Mouse (Mus musculus) embryo, embryonic 11.5 days (tissue): Measurements from ENCODE around the gene Acr.

Experiments
- DNase-seq: peaks from one replicate; pipeline ENCODE4 v3.0.0-alpha.2; 2012; ENCODE audit warnings: low read depth, low spot score

Gene Acr

GRCm38 (mm10) chr15:89547824-89548601, 20.1 kb upstream of the Acr start:
- peak; percentile 31 for DNase-seq

- no peak for DNase-seq
Observed at GRCm38 (mm10) chr15:89548837-89549236, 19.3 kb upstream of the Acr start.

- DNase-seq = no peak
Observed at GRCm38 (mm10) chr15:89550506-89550905, 17.6 kb upstream of the Acr start.

- DNase-seq = no peak
Observed at GRCm38 (mm10) chr15:89551733-89552132, 16.4 kb upstream of the Acr start.

GRCm38 (mm10) chr15:89555591-89555990, 12.5 kb upstream of the Acr start:
- DNase-seq = no peak

GRCm38 (mm10) chr15:89556401-89557178, 11.5 kb upstream of the Acr start:
- no peak for DNase-seq

GRCm38 (mm10) chr15:89557179-89557995, 10.7 kb upstream of the Acr start:
- DNase-seq = no peak

- no peak for DNase-seq
Observed at GRCm38 (mm10) chr15:89557996-89558390, 10.1 kb upstream of the Acr start.

GRCm38 (mm10) chr15:89559202-89559731, 8.9 kb upstream of the Acr start:
- DNase-seq = no peak

- no peak for DNase-seq
Observed at GRCm38 (mm10) chr15:89572147-89572546, 4.0 kb downstream of the Acr start.

GRCm38 (mm10) chr15:89582494-89582893, 14.4 kb downstream of the Acr start:
- DNase-seq = no peak

- DNase-seq = no peak
Observed at GRCm38 (mm10) chr15:89585101-89585500, 17.0 kb downstream of the Acr start.

- no peak for DNase-seq
Observed at GRCm38 (mm10) chr15:89585631-89586030, 17.5 kb downstream of the Acr start.

- no peak for DNase-seq
Observed at GRCm38 (mm10) chr15:89589146-89589545, 21.0 kb downstream of the Acr start.

GRCm38 (mm10) chr15:89591317-89591716, 23.2 kb downstream of the Acr start:
- no peak for DNase-seq

GRCm38 (mm10) chr15:89591723-89592455, 23.8 kb downstream of the Acr start, which contains the start of gene Rabl2:
Gene Rabl2 (minus strand): TSS chr15:89591923.
- peak; percentile 84 for DNase-seq

- no peak for DNase-seq
Observed at GRCm38 (mm10) chr15:89592548-89592947, 24.4 kb downstream of the Acr start.

- no peak for DNase-seq
Observed at GRCm38 (mm10) chr15:89605822-89606570, 37.9 kb downstream of the Acr start.

GRCm38 (mm10) chr15:89607480-89607879, 39.4 kb downstream of the Acr start:
- no peak for DNase-seq

GRCm38 (mm10) chr15:89607888-89608287, 39.8 kb downstream of the Acr start:
- DNase-seq = no peak
